In genomic region chr9:65580401-65581256, GRCm38 (mm10) we compare ENCODE assay signal across 8 mouse cellular contexts. TPM values are rescaled to one million over a fixed set of nuclear protein-coding genes. Genes with fewer than 3 reads are reported as not detected.
DNase-seq lines count a peak whose midpoint lies in the region; ATAC-seq and TF ChIP-seq lines count a peak whose summit lies in the region.

No protein-coding gene starts in this region.

- peak; percentile 96 for DNase-seq in ES-CJ7 (ENCODE audit: low read depth, low spot score)
- DNase-seq in heart, postnatal 0 days (ENCODE audit: low spot score): peak; percentile 93
- DNase-seq in kidney, postnatal 36 days: peak; percentile 91 to 93
- DNase-seq in lung, adult 2 months: peak; percentile 71
- peak; percentile 70 to 81 for DNase-seq in thymus, adult 18-20 months

- TF ChIP-seq EP300 in heart, postnatal 0 days (IDR thresholded peaks at IDR 0.05; ENCODE audit: low read depth): no peak

- peak; percentile 99 for TF ChIP-seq CTCF in heart, postnatal 0 days (IDR thresholded peaks at IDR 0.05; ENCODE audit: low read depth)
- TF ChIP-seq CTCF in lung, adult 2 months (IDR thresholded peaks at IDR 0.05; ENCODE audit: insufficient read depth, low read length): peak; percentile 95

- H3K27ac ChIP-seq in forebrain, embryonic 13.5 days: peak overlapping the region; percentile 55
- H3K27ac ChIP-seq in heart, postnatal 0 days (ENCODE audit: low read depth): peak overlapping the region; percentile 70
- H3K27ac ChIP-seq in neural tube, embryonic 15.5 days (replicated peaks): peak overlapping the region; percentile 76

- H3K4me2 ChIP-seq in forebrain, embryonic 13.5 days: peak overlapping the region; percentile 69
- H3K4me2 ChIP-seq in heart, postnatal 0 days (ENCODE audit: low read depth, low read length): peak overlapping the region; percentile 72
- H3K4me2 ChIP-seq in neural tube, embryonic 15.5 days: peak overlapping the region; percentile 76

- peak overlapping the region; percentile 56 for H3K4me3 ChIP-seq in forebrain, embryonic 13.5 days
- H3K4me3 ChIP-seq in heart, postnatal 0 days (ENCODE audit: low read depth, low read length): peak overlapping the region; percentile 72
- peak overlapping the region; percentile 59 for H3K4me3 ChIP-seq in lung, adult 2 months (replicated peaks; ENCODE audit: extremely low read depth, low read depth, low read length)
- peak overlapping the region; percentile 54 for H3K4me3 ChIP-seq in neural tube, embryonic 15.5 days (replicated peaks)

- no peaks in the 10 kb centered on the region for H3K27me3 ChIP-seq in forebrain, embryonic 13.5 days
- H3K27me3 ChIP-seq in heart, postnatal 0 days (ENCODE audit: control insufficient read depth, insufficient read depth, low read length): no peaks in the 10 kb centered on the region
- H3K27me3 ChIP-seq in neural tube, embryonic 15.5 days (replicated peaks): no peaks in the 10 kb centered on the region

- 7% methylated on average over 19 of the region's 29 CpGs for WGBS in forebrain, embryonic 13.5 days
- WGBS in heart, postnatal 0 days: 8% methylated on average over 23 of the region's 29 CpGs
- WGBS in lung, adult 2 months: 3% methylated on average over 24 of the region's 29 CpGs
- WGBS in neural tube, embryonic 15.5 days: 5% methylated on average over 19 of the region's 29 CpGs

- no peaks in the 10 kb centered on the region for H3K9me3 ChIP-seq in forebrain, embryonic 13.5 days (replicated peaks)
- H3K9me3 ChIP-seq in heart, postnatal 0 days (replicated peaks; ENCODE audit: control insufficient read depth, low read length): no peaks in the 10 kb centered on the region
- no peaks in the 10 kb centered on the region for H3K9me3 ChIP-seq in neural tube, embryonic 15.5 days (replicated peaks)

- peaks cover 29% of the 10 kb centered on the region for H3K4me1 ChIP-seq in forebrain, embryonic 13.5 days
- peaks cover 18% of the 10 kb centered on the region for H3K4me1 ChIP-seq in heart, postnatal 0 days (ENCODE audit: control insufficient read depth, insufficient read depth)
- 0 out of 2 replicates have a peak, but pooled peaks cover 3% of the 10 kb centered on the region for H3K4me1 ChIP-seq in lung, adult 2 months (ENCODE audit: control insufficient read depth, insufficient read depth, low read length)
- H3K4me1 ChIP-seq in neural tube, embryonic 15.5 days: peaks cover 32% of the 10 kb centered on the region

- peak; percentile 68 for ATAC-seq in cerebellum, adult (ENCODE audit: insufficient number of reproducible peaks, low FRiP score, low TSS enrichment)
- peak; percentile 78 for ATAC-seq in forebrain, embryonic 13.5 days
- peak; percentile 56 for ATAC-seq in heart, postnatal 0 days (ENCODE audit: insufficient read depth, low read depth)
- ATAC-seq in neural tube, embryonic 15.5 days (ENCODE audit: low FRiP score): peak; percentile 77

- H3K36me3 ChIP-seq in forebrain, embryonic 13.5 days (ENCODE audit: poor library complexity, severe bottlenecking): no peaks in the 10 kb centered on the region
- H3K36me3 ChIP-seq in heart, postnatal 0 days (replicated peaks; ENCODE audit: control insufficient read depth, insufficient read depth, low read length): no peaks in the 10 kb centered on the region
- no peaks in the 10 kb centered on the region for H3K36me3 ChIP-seq in neural tube, embryonic 15.5 days

- H3K9ac ChIP-seq in forebrain, embryonic 13.5 days: peak overlapping the region; percentile 58
- no peak overlapping the region for H3K9ac ChIP-seq in heart, postnatal 0 days (replicated peaks; ENCODE audit: low read depth, low read length)
- H3K9ac ChIP-seq in neural tube, embryonic 15.5 days (replicated peaks): peak overlapping the region; percentile 38

- TF ChIP-seq POLR2A in lung, adult 2 months (IDR thresholded peaks at IDR 0.05; ENCODE audit: borderline replicate concordance, extremely low read depth, low read depth, low read length): peak; percentile 59; the same call in 1 of the 2 replicates

RNA-seq across cellular contexts. Expression of gene Plekho2, which starts 0.8 kb away (rescaled TPM):
- 4.9 and 5.5 TPM in 2 replicates for polyA plus RNA-seq in forebrain, embryonic 13.5 days (2015; fragmentation: Nextera tagmentation; extraction: Ambion mirVana)
- 12.8 and 21.0 TPM in 2 replicates for total RNA-seq in heart, postnatal 0 days (2014; rRNA removed; ENCODE audit: low replicate concordance)
- 7.6 and 8.3 TPM in 2 replicates for polyA plus RNA-seq in heart, postnatal 0 days (2015; fragmentation: Nextera tagmentation; extraction: Ambion mirVana)
- 31.6 and 36.7 TPM in 2 replicates for polyA plus RNA-seq in lung, adult 2 months (2012; rRNA removed)
- polyA plus RNA-seq in neural tube, embryonic 15.5 days (2015; fragmentation: Nextera tagmentation; extraction: Ambion mirVana): 5.0 and 7.7 TPM in 2 replicates

RNA-seq across cellular contexts. Expression of gene Pif1, which starts 6.3 kb away (rescaled TPM):
- 21.2 and 21.5 TPM in 2 replicates for polyA plus RNA-seq in forebrain, embryonic 13.5 days (2015; fragmentation: Nextera tagmentation; extraction: Ambion mirVana)
- 7.1 and 32.7 TPM in 2 replicates for total RNA-seq in heart, postnatal 0 days (2014; rRNA removed; ENCODE audit: low replicate concordance)
- 2.5 and 2.6 TPM in 2 replicates for polyA plus RNA-seq in heart, postnatal 0 days (2015; fragmentation: Nextera tagmentation; extraction: Ambion mirVana)
- polyA plus RNA-seq in lung, adult 2 months (2012; rRNA removed): 0.36 and 1.0 TPM in 2 replicates
- 2.7 and 4.7 TPM in 2 replicates for polyA plus RNA-seq in neural tube, embryonic 15.5 days (2015; fragmentation: Nextera tagmentation; extraction: Ambion mirVana)

RNA-seq across cellular contexts. Expression of gene Rbpms2, which starts 48.8 kb away (rescaled TPM):
- polyA plus RNA-seq in forebrain, embryonic 13.5 days (2015; fragmentation: Nextera tagmentation; extraction: Ambion mirVana): 4.2 and 6.5 TPM in 2 replicates
- total RNA-seq in heart, postnatal 0 days (2014; rRNA removed; ENCODE audit: low replicate concordance): 94.5 and 121 TPM in 2 replicates
- polyA plus RNA-seq in heart, postnatal 0 days (2015; fragmentation: Nextera tagmentation; extraction: Ambion mirVana): 108 and 117 TPM in 2 replicates
- 16.0 and 18.4 TPM in 2 replicates for polyA plus RNA-seq in lung, adult 2 months (2012; rRNA removed)
- polyA plus RNA-seq in neural tube, embryonic 15.5 days (2015; fragmentation: Nextera tagmentation; extraction: Ambion mirVana): 3.1 and 4.9 TPM in 2 replicates

Comparison
In these comparisons a context has a peak if more than half of its experiments do, and no peak if none do; other contexts are left out.
1. Peak in every context shown above with its lines: DNase-seq, ATAC-seq, H3K4me3 ChIP-seq and H3K27ac ChIP-seq.